Mouse (Mus musculus) intestine, embryonic 14.5 days (tissue): Measurements from ENCODE around the gene Muc5ac. TPM values are rescaled to one million over a fixed set of nuclear protein-coding genes. Genes with fewer than 3 reads are reported as not detected.

ENCODE experiments used
- ATAC-seq: fragments of 200-750 bp; cut with Nextera tagmentation; replicated peaks from 2 replicates; pipeline ENCODE4 v1.8.0; 2017; ENCODE audit warnings: low read depth, moderate number of reproducible peaks, moderate TSS enrichment, moderate library complexity; ENCODE audit not compliant: low FRiP score, low TSS enrichment
- DNase-seq: peaks from one replicate; pipeline ENCODE4 v3.0.0-alpha.2; 2018; ENCODE audit warnings: low spot score
- H3K27ac ChIP-seq: fragments of 300-500 bp; sonication (generic); 2 replicates; pipeline ENCODE4 v1.5.1; 2014; ENCODE audit warnings: low read depth, mild to moderate bottlenecking, control low read depth
- H3K27me3 ChIP-seq: fragments of 300-500 bp; sonication (generic); replicated peaks from 2 replicates; pipeline ENCODE4 v1.6.1; 2014; ENCODE audit warnings: low read length, control low read depth; ENCODE audit not compliant: control insufficient read depth, insufficient read depth
- H3K36me3 ChIP-seq: fragments of 300-500 bp; sonication (generic); 2 replicates; pipeline ENCODE4 v1.6.1; 2014; ENCODE audit warnings: low read length, control low read depth; ENCODE audit not compliant: control insufficient read depth, insufficient read depth
- H3K4me1 ChIP-seq: fragments of 300-500 bp; sonication (generic); replicated peaks from 2 replicates; pipeline ENCODE4 v1.6.1; 2014; ENCODE audit warnings: low read length, control low read depth, mixed read lengths; ENCODE audit not compliant: control insufficient read depth, insufficient read depth
- H3K4me2 ChIP-seq: fragments of 300-500 bp; sonication (generic); 2 replicates; pipeline ENCODE4 v1.6.1; 2014; ENCODE audit warnings: low read length
- H3K4me3 ChIP-seq: fragments of 300-500 bp; sonication (generic); 2 replicates; pipeline ENCODE4 v1.5.1; 2014; ENCODE audit warnings: low read depth, low read length, control low read depth, mixed read lengths
- H3K9ac ChIP-seq: fragments of 300-500 bp; sonication (generic); 2 replicates; pipeline ENCODE4 v1.6.1; 2014; ENCODE audit warnings: mild to moderate bottlenecking, low read length
- H3K9me3 ChIP-seq: fragments of 300-500 bp; sonication (generic); 2 replicates; pipeline ENCODE4 v1.6.1; 2016; ENCODE audit warnings: low read length, control low read depth; ENCODE audit not compliant: control insufficient read depth
- WGBS: fragments of 180-500 bp; shearing (Covaris S2); extraction: QIAGEN DNeasy Blood & Tissue Kit; methylation state at CpG from one replicate; pipeline ENCODE4 v1.1.7; 2014; 5-methylcytosine and 5-hydroxymethylcytosine counted together
- polyA plus RNA-seq: library from polyadenylated mRNA; unstranded; fragments of >200 nt; fragmentation: Nextera tagmentation; extraction: Ambion mirVana; gene quantifications from 2 replicates; pipeline ENCODE4 v1.2.1, GENCODE M21; 2014

Muc5ac gene
- polyA plus RNA-seq, 1 experiment from 2014 or later: not detected

GRCm38 (mm10) chr7:141840354-141840753, 51.6 kb downstream of the Muc5ac start:
- no peaks in the 10 kb centered on the region for H3K27me3 ChIP-seq
- H3K9ac ChIP-seq: no peak overlapping the region
- no peak overlapping the region for H3K27ac ChIP-seq
- no peaks in the 10 kb centered on the region for H3K36me3 ChIP-seq
- no peak overlapping the region for H3K4me2 ChIP-seq
- H3K4me1 ChIP-seq: no peaks in the 10 kb centered on the region; the same call in 1 of the 2 replicates
- DNase-seq (no peak), ATAC-seq (no peak)
- no peak overlapping the region for H3K4me3 ChIP-seq
- 85% methylated on average over 10 of the region's 10 CpGs for WGBS
- H3K9me3 ChIP-seq: no peaks in the 10 kb centered on the region

- WGBS: 85% methylated on average over 4 of the region's 4 CpGs
- Histone ChIP-seq H3K9ac (no peak overlapping the region), H3K4me3 (no peak overlapping the region), H3K4me1 (no peaks in the 10 kb centered on the region), H3K4me2 (no peak overlapping the region), H3K27ac (no peak overlapping the region), H3K27me3 (no peaks in the 10 kb centered on the region), H3K9me3 (no peaks in the 10 kb centered on the region), H3K36me3 (no peaks in the 10 kb centered on the region)
- ATAC-seq: no peak
- DNase-seq: no peak
Observed at GRCm38 (mm10) chr7:141861046-141861445, 72.3 kb downstream of the Muc5ac start.

Other genes with a start within 250 kb of the Muc5ac start
- gene Chid1, start 249.1 kb upstream of the Muc5ac start, polyA plus RNA-seq: 39.0 and 42.1 TPM in 2 replicates
- 70.0 and 77.7 TPM in 2 replicates for gene Ap2a2, start 226.8 kb upstream of the Muc5ac start, polyA plus RNA-seq
- gene Muc6, start 133.7 kb upstream of the Muc5ac start, polyA plus RNA-seq: 0.23 and 0.24 TPM in 2 replicates
- 1.1 and 1.6 TPM in 2 replicates for gene Muc2, start 98.6 kb upstream of the Muc5ac start, polyA plus RNA-seq
- 0.01 TPM in 1 of 2 replicates, not detected in the other for gene Muc5b, start 50.1 kb downstream of the Muc5ac start, polyA plus RNA-seq
- gene Tollip, start 129.5 kb downstream of the Muc5ac start, polyA plus RNA-seq: 47.4 and 48.1 TPM in 2 replicates
- 2.1 and 2.2 TPM in 2 replicates for gene Brsk2, start 160.8 kb downstream of the Muc5ac start, polyA plus RNA-seq